ENCODE assay signal across 8 mouse cellular contexts in genomic region chr10:59149956-59150383, GRCm38 (mm10).
A peak's percentile ranks its signal among the peaks of the same experiment; 100 is the strongest.
DNase-seq lines count a peak whose midpoint lies in the region; ATAC-seq and TF ChIP-seq lines count a peak whose summit lies in the region.

No protein-coding gene starts in this region.

- H3K4me1 ChIP-seq in hindbrain, embryonic 15.5 days (replicated peaks) = 0 out of 2 replicates have a peak, but pooled peaks cover 4% of the 10 kb centered on the region
- H3K4me1 ChIP-seq in midbrain, embryonic 15.5 days = 0 out of 2 replicates have a peak, but pooled peaks cover 4% of the 10 kb centered on the region

- peak; percentile 85 for TF ChIP-seq CTCF in left cerebral cortex, adult 2 months (IDR thresholded peaks at IDR 0.05)

- H3K9me3 ChIP-seq in hindbrain, embryonic 15.5 days = no peaks in the 10 kb centered on the region
- no peaks in the 10 kb centered on the region for H3K9me3 ChIP-seq in midbrain, embryonic 15.5 days

- WGBS in hindbrain, embryonic 15.5 days = 15% methylated on average over 8 of the region's 8 CpGs
- 15% methylated on average over 8 of the region's 8 CpGs for WGBS in midbrain, embryonic 15.5 days

- ATAC-seq in hindbrain, embryonic 15.5 days (ENCODE audit: low FRiP score, low read depth) = peak; percentile 76
- ATAC-seq in midbrain, embryonic 15.5 days (replicated peaks) = peak; percentile 77

- H3K27ac ChIP-seq in hindbrain, embryonic 15.5 days (replicated peaks) = no peak overlapping the region
- H3K27ac ChIP-seq in left cerebral cortex, adult 2 months = no peak overlapping the region
- H3K27ac ChIP-seq in midbrain, embryonic 15.5 days = no peak overlapping the region

- H3K36me3 ChIP-seq in hindbrain, embryonic 15.5 days = no peaks in the 10 kb centered on the region
- H3K36me3 ChIP-seq in midbrain, embryonic 15.5 days (replicated peaks) = no peaks in the 10 kb centered on the region

- H3K27me3 ChIP-seq in hindbrain, embryonic 15.5 days = no peaks in the 10 kb centered on the region
- 0 out of 2 replicates have a peak, but pooled peaks cover 6% of the 10 kb centered on the region for H3K27me3 ChIP-seq in midbrain, embryonic 15.5 days (replicated peaks)

- intact Hi-C loops in left cerebral cortex, adult 2 months (cut with DNase I) = loop anchor here (1.0 to 5.0 kb wide), 3 partner anchors 41 to 478 kb away; partner anchors contain the start of gene Sh3rf3

- peak overlapping the region; percentile 20; the same call in 1 of the 2 replicates for H3K4me2 ChIP-seq in hindbrain, embryonic 15.5 days
- H3K4me2 ChIP-seq in midbrain, embryonic 15.5 days = 0 out of 2 replicates have a peak overlapping the region, but pooled peaks have one; percentile 14

- DNase-seq in 3134 (ENCODE audit: extremely low read depth, insufficient read length, low spot score) = peak; percentile 63
- DNase-seq in ES-CJ7 (ENCODE audit: low read depth, low spot score) = peak; percentile 68
- peak; percentile 28 for DNase-seq in cerebellum, adult 9-10 months
- DNase-seq in gastrocnemius, adult 18-20 months (ENCODE audit: low spot score) = peak; percentile 47
- peak; percentile 41 to 46 for DNase-seq in left cerebral cortex, adult 2 months (ENCODE audit: extremely low spot score in 1 of 2, low spot score in 2 of 2)
- DNase-seq in thymus, postnatal 25 days = peak; percentile 26

- H3K9ac ChIP-seq in hindbrain, embryonic 15.5 days = no peak overlapping the region
- H3K9ac ChIP-seq in midbrain, embryonic 15.5 days = no peak overlapping the region

- no peak overlapping the region for H3K4me3 ChIP-seq in hindbrain, embryonic 15.5 days
- no peak overlapping the region for H3K4me3 ChIP-seq in left cerebral cortex, adult 2 months
- no peak overlapping the region for H3K4me3 ChIP-seq in midbrain, embryonic 15.5 days
